Mouse (Mus musculus): ENCODE measurements at regions not wholly inside any gene's neighbourhood (a gene's known extent, or its start where the extent isn't known, plus 50 kb on each side); places are given as distances from the start of the nearest gene placed in this dataset.
A peak's percentile ranks its signal among the peaks of the same experiment; 100 is the strongest.

- DNase-seq: peak; percentile 75
Measured at GRCm38 (mm10) chr3:118500234-118500633, 61.7 kb upstream of the Dpyd start.

- DNase-seq: no peak
Measured at GRCm38 (mm10) chr3:118507582-118508237, 54.2 kb upstream of the Dpyd start.

GRCm38 (mm10) chr3:118510837-118511236 is 51.1 kb upstream of the Dpyd start:
- no peak for DNase-seq

- no peak for DNase-seq
Measured at GRCm38 (mm10) chr3:118511969-118512368, 50.0 kb upstream of the Dpyd start.

All from right cerebral cortex, postnatal 25 days (tissue).